Mouse (Mus musculus): Measurements from ENCODE around the gene Robo1. TPM values are rescaled to one million over a fixed set of nuclear protein-coding genes. Genes with fewer than 3 reads are reported as not detected.
A peak's percentile ranks its signal among the peaks of the same experiment; 100 is the strongest.

Robo1 gene
- polyA plus RNA-seq, 1 experiment from 2014 or later, result 23.7 TPM

DNA sequence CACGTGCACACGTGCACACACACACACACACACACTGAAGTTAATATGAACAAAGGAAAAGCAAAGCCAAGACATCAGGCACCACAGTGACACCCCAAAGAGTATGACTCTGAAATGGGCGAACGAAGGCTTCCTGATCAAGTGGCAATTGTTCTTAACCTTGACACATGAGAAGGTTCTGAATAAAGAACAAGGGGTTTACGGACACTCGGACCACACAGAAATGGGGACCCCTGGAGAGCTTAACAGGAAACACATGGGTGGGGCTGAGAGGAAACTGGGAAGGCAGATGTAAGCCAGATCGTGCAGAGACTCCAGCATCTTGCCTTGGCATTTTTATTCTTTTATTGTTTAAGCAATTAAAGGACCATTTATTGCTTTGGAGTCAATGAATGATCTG, 703.2 kb downstream of the Robo1 start:
- H3K4me3 ChIP-seq (replicated peaks), result no peak overlapping the region
- no peaks in the 10 kb centered on the region for H3K4me1 ChIP-seq
- H3K36me3 ChIP-seq, result peaks cover 4% of the 10 kb centered on the region
- no peak for ATAC-seq (ENCODE audit: insufficient read depth, low FRiP score, low read depth)
- no peaks in the 10 kb centered on the region for H3K9me3 ChIP-seq
- H3K9ac ChIP-seq, result no peak overlapping the region
- H3K27ac ChIP-seq, result no peak overlapping the region
- H3K27me3 ChIP-seq (replicated peaks), result no peaks in the 10 kb centered on the region
- 73% methylated on average over 7 of the region's 7 CpGs for WGBS
- H3K4me2 ChIP-seq, result no peak overlapping the region

DNA sequence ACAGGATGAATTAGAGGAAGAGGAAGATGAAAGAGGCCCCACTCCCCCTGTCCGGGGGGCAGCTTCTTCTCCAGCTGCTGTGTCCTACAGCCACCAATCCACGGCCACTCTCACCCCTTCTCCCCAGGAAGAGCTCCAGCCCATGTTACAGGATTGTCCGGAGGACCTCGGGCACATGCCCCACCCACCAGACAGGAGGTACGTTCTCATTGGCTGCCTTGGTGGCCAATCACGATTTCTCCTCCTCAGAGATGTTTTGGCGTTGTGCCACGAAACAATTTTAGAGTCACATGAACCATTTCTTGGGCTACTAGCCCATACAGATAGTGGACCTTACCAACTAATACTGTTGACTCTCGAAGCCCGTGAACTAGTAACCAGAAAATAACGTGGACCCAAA, 704.8 kb downstream of the Robo1 start:
- no peak overlapping the region for H3K9ac ChIP-seq
- H3K36me3 ChIP-seq, result peaks cover 4% of the 10 kb centered on the region
- WGBS, result 91% methylated on average over 11 of the region's 11 CpGs
- H3K9me3 ChIP-seq, result no peaks in the 10 kb centered on the region
- H3K27me3 ChIP-seq (replicated peaks), result no peaks in the 10 kb centered on the region
- H3K4me1 ChIP-seq, result no peaks in the 10 kb centered on the region
- no peak for ATAC-seq (ENCODE audit: insufficient read depth, low FRiP score, low read depth)
- no peak overlapping the region for H3K4me3 ChIP-seq (replicated peaks)
- no peak overlapping the region for H3K27ac ChIP-seq
- no peak overlapping the region for H3K4me2 ChIP-seq

DNA sequence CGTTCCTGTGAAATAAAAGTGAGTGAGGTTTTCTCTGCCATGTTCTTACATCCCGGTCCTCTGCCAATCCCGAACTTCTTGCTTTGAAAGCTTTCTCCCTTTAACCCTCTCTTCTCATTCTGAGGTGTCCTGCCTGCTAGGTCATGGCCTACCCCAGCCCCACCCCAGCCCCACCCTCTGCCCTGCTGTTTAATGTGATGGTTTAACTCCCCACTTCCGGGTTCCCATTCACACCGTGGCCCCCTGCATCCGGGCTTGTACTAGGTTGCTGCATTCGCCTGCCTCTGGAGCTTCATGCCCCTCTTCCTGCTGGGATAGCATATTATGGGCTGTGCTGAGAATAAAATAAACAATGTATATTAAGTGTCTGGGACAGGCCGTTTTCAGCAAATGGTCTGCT, 706.4 kb downstream of the Robo1 start:
- ATAC-seq (ENCODE audit: insufficient read depth, low FRiP score, low read depth), result peak; percentile 14; the same call in 1 of the 2 replicates
- H3K36me3 ChIP-seq, result peaks cover 4% of the 10 kb centered on the region
- no peaks in the 10 kb centered on the region for H3K4me1 ChIP-seq
- H3K27me3 ChIP-seq (replicated peaks), result no peaks in the 10 kb centered on the region
- H3K4me3 ChIP-seq (replicated peaks), result no peak overlapping the region
- H3K4me2 ChIP-seq, result no peak overlapping the region
- no peak overlapping the region for H3K27ac ChIP-seq
- no peaks in the 10 kb centered on the region for H3K9me3 ChIP-seq
- no peak overlapping the region for H3K9ac ChIP-seq
- 63% methylated on average over 8 of the region's 8 CpGs for whole genome bisulfite sequencing

DNA sequence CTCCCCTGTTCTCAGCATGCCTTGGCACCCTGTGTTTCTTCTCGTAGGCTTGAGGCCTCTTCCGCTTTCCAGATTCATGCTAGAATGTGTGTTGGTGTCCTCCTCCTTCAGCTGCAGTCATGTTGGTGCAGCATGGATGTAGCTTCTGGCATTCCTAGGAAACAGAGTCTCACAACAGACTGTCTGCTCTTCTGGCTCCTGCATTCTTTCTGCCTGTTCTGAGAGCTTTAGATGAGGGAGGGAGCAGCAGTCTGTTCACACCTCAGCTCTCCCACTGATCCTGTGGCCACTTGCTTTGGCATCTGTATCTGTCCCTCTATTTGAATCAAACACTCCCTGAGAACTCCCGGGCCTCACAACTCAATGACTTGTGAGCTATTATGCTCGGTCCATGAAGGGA, 707.9 kb downstream of the Robo1 start:
- no peak for ATAC-seq (ENCODE audit: insufficient read depth, low FRiP score, low read depth)
- Histone ChIP-seq H3K4me3 (replicated peaks) (no peak overlapping the region), H3K27me3 (replicated peaks) (no peaks in the 10 kb centered on the region), H3K36me3 (peaks cover 4% of the 10 kb centered on the region), H3K4me2 (no peak overlapping the region), H3K27ac (no peak overlapping the region), H3K9me3 (no peaks in the 10 kb centered on the region), H3K9ac (no peak overlapping the region), H3K4me1 (no peaks in the 10 kb centered on the region)
- 73% methylated on average over 4 of the region's 4 CpGs for WGBS

DNA sequence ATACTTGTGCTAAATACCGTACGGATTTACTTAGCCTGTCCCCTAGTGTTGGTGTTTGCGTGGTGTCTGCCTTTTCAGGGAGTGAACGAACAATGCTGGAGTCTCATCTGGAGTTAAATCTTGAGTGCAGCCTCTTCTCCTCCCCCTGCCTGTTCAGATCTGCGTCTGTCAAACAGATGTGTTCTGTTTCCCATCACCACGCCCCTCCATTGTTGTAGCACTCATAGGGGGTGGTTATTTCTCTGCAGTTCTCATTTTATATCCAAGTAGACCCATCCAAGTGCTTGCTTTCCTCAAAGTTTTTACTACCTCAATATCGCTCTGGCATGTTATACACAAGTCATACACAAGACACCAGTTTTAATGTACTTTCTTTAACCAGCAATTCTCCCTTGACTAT, 708.7 kb downstream of the Robo1 start:
- ATAC-seq (ENCODE audit: insufficient read depth, low FRiP score, low read depth), result no peak

DNA sequence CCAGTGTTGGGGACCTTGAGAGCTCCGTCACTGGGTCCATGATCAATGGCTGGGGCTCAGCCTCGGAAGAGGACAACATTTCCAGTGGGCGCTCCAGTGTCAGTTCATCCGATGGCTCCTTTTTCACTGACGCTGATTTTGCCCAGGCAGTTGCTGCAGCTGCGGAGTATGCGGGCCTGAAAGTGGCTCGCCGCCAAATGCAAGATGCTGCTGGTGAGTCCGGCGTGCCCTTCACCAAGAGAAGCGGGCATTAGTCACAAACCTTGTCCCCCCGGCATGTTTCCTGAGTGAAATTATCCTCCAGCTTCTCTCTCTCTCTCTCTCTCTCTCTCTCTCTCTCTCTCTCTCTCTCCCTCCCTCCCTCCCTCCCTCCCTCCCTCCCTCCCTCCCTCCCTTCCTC, 716.2 kb downstream of the Robo1 start:
- ATAC-seq (ENCODE audit: insufficient read depth, low FRiP score, low read depth), result no peak
- WGBS, result 91% methylated on average over 13 of the region's 13 CpGs
- Histone ChIP-seq H3K27me3 (replicated peaks) (no peaks in the 10 kb centered on the region), H3K9me3 (no peaks in the 10 kb centered on the region), H3K4me1 (no peaks in the 10 kb centered on the region), H3K4me2 (no peak overlapping the region), H3K4me3 (replicated peaks) (no peak overlapping the region), H3K27ac (no peak overlapping the region), H3K9ac (no peak overlapping the region), H3K36me3 (peaks cover 2% of the 10 kb centered on the region; the same call in 1 of the 2 replicates)

More for the DNA sequence above, 708.7 kb downstream of the Robo1 start:
- Histone ChIP-seq H3K36me3 (peaks cover 4% of the 10 kb centered on the region), H3K4me2 (no peak overlapping the region), H3K9ac (no peak overlapping the region), H3K4me1 (no peaks in the 10 kb centered on the region), H3K4me3 (replicated peaks) (no peak overlapping the region), H3K9me3 (no peaks in the 10 kb centered on the region), H3K27me3 (replicated peaks) (no peaks in the 10 kb centered on the region), H3K27ac (no peak overlapping the region)
- WGBS, result 56% methylated on average over 7 of the region's 7 CpGs

DNA sequence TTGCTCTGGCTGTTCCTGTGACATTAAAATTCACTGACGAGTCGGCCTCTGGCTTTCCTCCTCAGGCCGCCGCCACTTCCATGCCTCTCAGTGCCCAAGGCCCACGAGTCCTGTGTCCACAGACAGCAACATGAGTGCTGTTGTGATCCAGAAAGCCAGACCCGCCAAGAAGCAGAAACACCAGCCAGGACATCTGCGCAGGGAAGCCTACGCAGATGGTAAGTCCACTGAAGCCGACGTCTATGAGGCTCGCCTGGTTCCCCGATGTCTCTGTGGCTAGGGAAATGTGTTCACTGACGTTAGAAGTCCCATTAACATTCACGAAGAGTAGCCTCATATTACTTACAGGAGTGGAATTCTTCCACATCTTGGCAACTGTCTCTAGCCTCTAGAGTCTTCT, 719.6 kb downstream of the Robo1 start:
- no peak overlapping the region for H3K4me2 ChIP-seq
- 88% methylated on average over 14 of the region's 14 CpGs for WGBS
- no peaks in the 10 kb centered on the region for H3K9me3 ChIP-seq
- no peaks in the 10 kb centered on the region for H3K27me3 ChIP-seq (replicated peaks)
- no peak for ATAC-seq (ENCODE audit: insufficient read depth, low FRiP score, low read depth)
- H3K9ac ChIP-seq, result no peak overlapping the region
- no peak overlapping the region for H3K4me3 ChIP-seq (replicated peaks)
- no peak overlapping the region for H3K27ac ChIP-seq
- no peaks in the 10 kb centered on the region for H3K4me1 ChIP-seq
- peaks cover 2% of the 10 kb centered on the region; the same call in 1 of the 2 replicates for H3K36me3 ChIP-seq

DNA sequence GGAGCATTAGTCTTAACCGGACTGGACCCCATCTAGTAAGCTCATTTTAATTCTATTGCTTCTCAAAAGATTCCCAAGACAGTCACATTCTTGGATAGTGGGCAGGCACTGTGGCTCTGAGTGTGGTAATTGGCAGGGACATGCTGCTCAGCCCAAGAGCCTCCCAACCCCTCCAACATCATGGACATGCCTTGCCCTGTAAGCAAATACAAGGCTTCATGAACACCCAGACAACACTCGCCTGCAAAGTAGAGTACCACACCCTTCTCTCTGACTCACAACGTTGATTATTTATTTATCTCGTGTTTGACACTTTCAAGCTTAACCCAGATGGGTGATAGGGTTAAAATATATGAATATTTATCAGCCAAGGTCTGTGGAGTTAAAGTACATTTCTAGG, 722.9 kb downstream of the Robo1 start:
- ATAC-seq (ENCODE audit: insufficient read depth, low FRiP score, low read depth), result no peak
- Histone ChIP-seq H3K4me2 (no peak overlapping the region), H3K4me1 (no peaks in the 10 kb centered on the region), H3K36me3 (no peaks in the 10 kb centered on the region), H3K27ac (no peak overlapping the region), H3K9ac (no peak overlapping the region), H3K27me3 (replicated peaks) (no peaks in the 10 kb centered on the region), H3K4me3 (replicated peaks) (no peak overlapping the region), H3K9me3 (no peaks in the 10 kb centered on the region)
- 63% methylated on average over 4 of the region's 4 CpGs for WGBS

DNA sequence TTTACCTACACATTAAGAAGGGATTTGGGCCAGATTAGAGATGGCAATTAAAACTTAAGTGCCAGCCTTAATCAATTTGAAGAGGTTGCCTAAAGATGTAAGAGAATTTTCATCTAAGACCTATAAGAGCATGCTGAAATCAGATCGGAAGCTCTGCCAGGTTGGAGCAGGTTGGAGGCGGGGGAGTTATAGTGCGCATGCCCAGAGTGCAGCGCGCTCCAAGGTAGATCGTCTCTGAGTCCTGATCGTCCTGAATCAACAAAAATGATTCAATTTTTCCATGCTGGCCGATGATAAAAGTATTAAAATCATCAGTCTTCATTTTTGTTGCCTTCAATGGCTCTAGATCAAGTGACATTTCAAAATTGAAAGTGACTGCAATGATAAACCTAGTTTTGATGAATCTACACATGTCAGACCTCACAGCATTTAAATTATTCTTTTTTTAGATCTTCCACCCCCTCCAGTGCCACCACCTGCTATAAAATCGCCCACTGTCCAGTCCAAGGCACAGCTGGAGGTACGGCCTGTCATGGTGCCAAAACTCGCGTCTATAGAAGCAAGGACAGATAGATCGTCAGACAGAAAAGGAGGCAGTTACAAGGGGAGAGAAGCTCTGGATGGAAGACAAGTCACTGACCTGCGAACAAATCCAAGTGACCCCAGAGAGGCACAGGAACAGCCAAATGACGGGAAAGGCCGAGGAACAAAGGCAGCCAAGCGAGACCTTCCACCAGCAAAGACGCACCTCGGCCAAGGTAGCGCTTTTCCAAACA, 727.3 kb downstream of the Robo1 start:
- no peak overlapping the region for H3K9ac ChIP-seq
- H3K4me2 ChIP-seq, result no peak overlapping the region
- ATAC-seq (ENCODE audit: insufficient read depth, low FRiP score, low read depth), result no peak
- H3K27ac ChIP-seq, result no peak overlapping the region
- H3K4me3 ChIP-seq (replicated peaks), result no peak overlapping the region
- H3K27me3 ChIP-seq (replicated peaks), result no peaks in the 10 kb centered on the region
- no peaks in the 10 kb centered on the region for H3K4me1 ChIP-seq
- no peaks in the 10 kb centered on the region for H3K36me3 ChIP-seq
- WGBS, result 92% methylated on average over 20 of the region's 20 CpGs
- no peaks in the 10 kb centered on the region for H3K9me3 ChIP-seq

DNA sequence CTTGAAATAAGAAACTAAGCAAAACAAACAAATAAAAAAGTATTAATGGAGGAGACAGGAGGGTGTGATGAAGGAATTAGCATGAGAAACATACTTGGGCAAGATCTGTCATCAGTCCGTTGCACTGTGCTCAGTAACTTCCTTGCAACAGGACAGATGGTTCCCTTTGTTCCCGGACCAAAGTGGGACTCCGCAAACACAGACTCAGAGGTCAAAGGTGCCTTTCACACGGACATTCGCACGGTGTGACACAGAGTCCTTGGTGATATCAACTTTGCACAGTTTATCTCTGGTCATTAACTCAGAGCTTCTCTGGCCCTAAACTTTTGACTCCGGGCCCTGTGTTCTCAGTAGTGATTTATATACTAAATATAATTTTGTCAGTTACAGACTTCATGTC, 730.4 kb downstream of the Robo1 start:
- Histone ChIP-seq H3K27ac (no peak overlapping the region), H3K9me3 (no peaks in the 10 kb centered on the region), H3K4me3 (replicated peaks) (no peak overlapping the region), H3K27me3 (replicated peaks) (no peaks in the 10 kb centered on the region), H3K9ac (no peak overlapping the region), H3K36me3 (0 out of 2 replicates have a peak, but pooled peaks cover 3% of the 10 kb centered on the region), H3K4me1 (no peaks in the 10 kb centered on the region), H3K4me2 (no peak overlapping the region)
- 56% methylated on average over 7 of the region's 7 CpGs for WGBS
- ATAC-seq (ENCODE audit: insufficient read depth, low FRiP score, low read depth), result no peak

DNA sequence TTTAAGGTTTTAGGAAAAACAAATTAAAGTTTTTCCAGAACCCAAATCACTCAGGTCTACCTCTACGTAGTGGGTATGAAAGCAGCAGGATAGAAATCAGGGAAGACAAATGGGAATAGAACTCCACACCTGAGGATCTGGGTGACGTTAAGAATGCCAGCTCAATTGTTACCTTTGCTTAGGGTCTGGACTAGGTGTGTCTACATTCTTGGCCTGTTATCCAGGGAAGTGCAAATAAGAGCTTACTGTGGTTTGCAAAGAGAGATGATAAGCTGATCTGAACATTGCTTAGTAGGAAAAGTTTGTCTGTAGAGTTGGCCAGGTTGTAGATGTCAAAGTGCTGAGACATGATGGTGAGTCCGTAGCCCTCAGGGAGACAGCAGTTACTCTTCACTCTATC, 754.4 kb downstream of the Robo1 start:
- no peak overlapping the region for H3K9ac ChIP-seq
- H3K4me1 ChIP-seq, result no peaks in the 10 kb centered on the region
- no peaks in the 10 kb centered on the region for H3K36me3 ChIP-seq
- peak; percentile 79 for ATAC-seq (ENCODE audit: insufficient read depth, low FRiP score, low read depth)
- no peaks in the 10 kb centered on the region for H3K9me3 ChIP-seq
- H3K27ac ChIP-seq, result no peak overlapping the region
- H3K4me2 ChIP-seq, result no peak overlapping the region
- WGBS, result 59% methylated on average over 3 of the region's 3 CpGs
- no peak overlapping the region for H3K4me3 ChIP-seq (replicated peaks)
- H3K27me3 ChIP-seq (replicated peaks), result no peaks in the 10 kb centered on the region

DNA sequence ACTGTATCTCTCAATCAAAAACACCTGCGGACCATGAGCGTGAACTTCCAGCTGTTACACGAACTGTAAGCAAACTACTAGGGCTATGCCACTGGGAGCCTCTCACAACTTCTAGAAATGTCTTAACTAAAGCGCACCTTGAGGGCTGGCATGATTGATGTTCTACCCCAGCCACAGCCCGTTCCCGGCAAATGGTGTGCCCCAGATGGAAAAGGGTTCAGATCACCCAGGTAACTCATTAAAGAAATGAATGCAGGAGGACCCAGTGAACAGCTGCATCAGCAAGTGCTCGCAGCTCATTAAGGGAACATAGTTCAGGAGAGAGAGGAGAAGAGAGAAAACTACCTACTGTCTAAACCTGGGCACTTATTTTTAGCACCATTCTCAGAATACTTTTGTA, 759.7 kb downstream of the Robo1 start:
- Histone ChIP-seq H3K4me3 (replicated peaks) (no peak overlapping the region), H3K27ac (no peak overlapping the region), H3K9me3 (no peaks in the 10 kb centered on the region), H3K36me3 (no peaks in the 10 kb centered on the region), H3K27me3 (replicated peaks) (no peaks in the 10 kb centered on the region), H3K4me2 (no peak overlapping the region), H3K9ac (no peak overlapping the region), H3K4me1 (no peaks in the 10 kb centered on the region)
- ATAC-seq (ENCODE audit: insufficient read depth, low FRiP score, low read depth), result no peak
- 74% methylated on average over 7 of the region's 7 CpGs for WGBS

DNA sequence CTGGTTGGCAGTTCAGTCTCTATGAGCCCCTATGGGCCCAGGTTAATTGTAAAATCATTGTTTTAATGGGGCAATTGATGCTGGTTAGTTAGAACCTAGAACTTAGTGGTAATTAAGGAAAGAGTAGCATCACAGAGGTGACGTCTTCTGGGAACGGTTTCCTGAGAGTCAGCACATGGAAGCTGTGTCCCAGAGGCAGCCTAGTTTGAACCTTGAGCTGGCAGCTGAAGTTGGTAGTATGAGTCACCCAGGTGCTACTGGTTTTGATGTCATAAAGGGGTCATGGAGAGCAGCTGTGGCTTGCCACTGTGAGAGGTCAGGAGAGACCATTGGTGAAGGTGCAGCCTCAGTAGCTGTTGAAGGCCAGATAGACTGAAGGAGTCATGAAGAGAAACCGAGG, 763.9 kb downstream of the Robo1 start:
- Histone ChIP-seq H3K4me3 (replicated peaks) (no peak overlapping the region), H3K4me2 (no peak overlapping the region), H3K4me1 (no peaks in the 10 kb centered on the region), H3K36me3 (no peaks in the 10 kb centered on the region), H3K27me3 (replicated peaks) (no peaks in the 10 kb centered on the region), H3K27ac (no peak overlapping the region), H3K9me3 (no peaks in the 10 kb centered on the region), H3K9ac (no peak overlapping the region)
- WGBS, result 96% methylated on average over 3 of the region's 3 CpGs
- no peak for ATAC-seq (ENCODE audit: insufficient read depth, low FRiP score, low read depth)
